Mouse (Mus musculus): ENCODE measurements at regions not wholly inside any gene's neighbourhood (a gene's known extent, or its start where the extent isn't known, plus 50 kb on each side); places are given as distances from the start of the nearest gene placed in this dataset.

GRCm38 (mm10) chr9:93991141-93991540 is 546.7 kb downstream of the 1190002N15Rik start:
- Histone ChIP-seq H3K4me2 (replicated peaks; ENCODE audit: low read depth, low read length, severe bottlenecking) (no peak overlapping the region), H3K9me3 (ENCODE audit: control insufficient read depth, low read length) (no peaks in the 10 kb centered on the region), H3K4me3 (replicated peaks; ENCODE audit: low read length) (no peak overlapping the region), H3K27ac (replicated peaks; ENCODE audit: low read depth, low read length) (no peak overlapping the region), H3K4me1 (ENCODE audit: control insufficient read depth, insufficient read depth, low read length) (0 out of 2 replicates have a peak, but pooled peaks cover 4% of the 10 kb centered on the region), H3K27me3 (ENCODE audit: control insufficient read depth, insufficient read depth, low read length) (no peaks in the 10 kb centered on the region), H3K36me3 (ENCODE audit: control insufficient read depth, insufficient read depth, low read length) (no peaks in the 10 kb centered on the region), H3K9ac (ENCODE audit: low read depth, low read length, severe bottlenecking) (no peak overlapping the region)
- TF ChIP-seq POLR2A (IDR thresholded peaks at IDR 0.05; ENCODE audit: borderline replicate concordance, extremely low read depth, insufficient read depth, insufficient read length), result no peak
- DNase-seq (ENCODE audit: low spot score) (no peak), ATAC-seq (ENCODE audit: low FRiP score, low read depth) (no peak)
- WGBS, result 27% methylated on average over 1 of the region's 1 CpGs

- DNase-seq (ENCODE audit: low spot score) (no peak), ATAC-seq (ENCODE audit: low FRiP score, low read depth) (no peak)
- no peak overlapping the region for H3K4me2 ChIP-seq (replicated peaks; ENCODE audit: low read depth, low read length, severe bottlenecking)
- no peaks in the 10 kb centered on the region for H3K9me3 ChIP-seq (ENCODE audit: control insufficient read depth, low read length)
- H3K27ac ChIP-seq (replicated peaks; ENCODE audit: low read depth, low read length), result no peak overlapping the region
- no peaks in the 10 kb centered on the region for H3K27me3 ChIP-seq (ENCODE audit: control insufficient read depth, insufficient read depth, low read length)
- 98% methylated on average over 2 of the region's 2 CpGs for WGBS
- TF ChIP-seq POLR2A (IDR thresholded peaks at IDR 0.05; ENCODE audit: borderline replicate concordance, extremely low read depth, insufficient read depth, insufficient read length), result no peak
- H3K9ac ChIP-seq (ENCODE audit: low read depth, low read length, severe bottlenecking), result no peak overlapping the region
- no peaks in the 10 kb centered on the region for H3K4me1 ChIP-seq (ENCODE audit: control insufficient read depth, insufficient read depth, low read length)
- no peaks in the 10 kb centered on the region for H3K36me3 ChIP-seq (ENCODE audit: control insufficient read depth, insufficient read depth, low read length)
- H3K4me3 ChIP-seq (replicated peaks; ENCODE audit: low read length), result no peak overlapping the region
Measured at GRCm38 (mm10) chr9:93981136-93981535, 556.7 kb downstream of the 1190002N15Rik start.

DNA sequence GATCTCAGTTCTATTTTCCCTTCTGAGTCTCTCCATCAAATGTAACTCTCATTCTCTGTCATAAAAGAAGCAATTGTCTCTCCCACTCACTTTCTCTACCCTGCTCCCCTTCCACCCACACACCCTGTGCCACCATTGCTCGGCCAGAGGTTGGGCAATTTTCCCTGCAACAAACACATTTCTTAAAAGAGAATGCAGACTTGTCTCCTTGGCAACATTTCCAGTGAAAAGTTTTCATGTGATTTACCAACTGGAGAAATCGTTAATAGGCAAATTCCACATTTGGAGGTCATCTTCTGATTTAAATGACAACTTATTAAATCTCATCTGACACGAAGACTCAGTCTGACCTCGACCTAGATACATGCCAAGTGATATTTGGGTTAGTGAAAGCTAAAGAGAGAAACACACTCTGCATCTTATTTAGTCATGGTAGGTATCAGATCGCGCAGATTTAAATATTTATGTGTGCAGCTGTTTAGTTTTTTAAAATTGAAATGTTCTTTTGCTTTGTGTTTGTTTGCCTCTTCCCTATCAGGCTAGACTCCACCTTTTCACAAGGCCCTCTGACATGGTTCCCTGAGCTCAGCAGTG is 568.1 kb downstream of the 1190002N15Rik start:
- DNase-seq (ENCODE audit: low spot score), result no peak
- no peak for ATAC-seq (ENCODE audit: low FRiP score, low read depth)
- Histone ChIP-seq H3K4me1 (ENCODE audit: control insufficient read depth, insufficient read depth, low read length) (no peaks in the 10 kb centered on the region), H3K27me3 (ENCODE audit: control insufficient read depth, insufficient read depth, low read length) (no peaks in the 10 kb centered on the region), H3K9me3 (ENCODE audit: control insufficient read depth, low read length) (no peaks in the 10 kb centered on the region), H3K4me2 (replicated peaks; ENCODE audit: low read depth, low read length, severe bottlenecking) (no peak overlapping the region), H3K36me3 (ENCODE audit: control insufficient read depth, insufficient read depth, low read length) (no peaks in the 10 kb centered on the region), H3K9ac (ENCODE audit: low read depth, low read length, severe bottlenecking) (no peak overlapping the region), H3K27ac (replicated peaks; ENCODE audit: low read depth, low read length) (no peak overlapping the region), H3K4me3 (replicated peaks; ENCODE audit: low read length) (no peak overlapping the region)
- 84% methylated on average over 6 of the region's 6 CpGs for WGBS
- no peak for TF ChIP-seq POLR2A (IDR thresholded peaks at IDR 0.05; ENCODE audit: borderline replicate concordance, extremely low read depth, insufficient read depth, insufficient read length)

DNA sequence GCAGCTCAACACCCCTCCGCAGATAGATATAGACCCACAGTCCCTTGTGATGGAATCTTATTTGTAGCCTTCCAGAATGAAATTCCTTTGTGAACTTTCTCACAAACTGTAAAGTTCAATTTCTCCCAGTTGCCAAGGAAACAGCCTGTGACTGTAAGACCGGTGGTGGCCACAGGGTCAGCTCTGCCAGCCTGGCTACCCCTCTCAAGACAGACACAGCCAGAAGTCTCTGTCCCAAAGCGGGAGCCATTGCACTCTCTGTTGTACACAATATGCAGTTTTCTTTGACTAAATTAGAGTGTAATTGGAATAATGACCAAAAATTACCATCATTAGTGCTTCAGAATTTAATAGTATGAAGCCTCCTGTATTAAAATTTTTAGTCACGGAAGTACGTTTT is 568.8 kb downstream of the 1190002N15Rik start:
- WGBS, result 84% methylated on average over 5 of the region's 5 CpGs
- H3K27me3 ChIP-seq (ENCODE audit: control insufficient read depth, insufficient read depth, low read length), result no peaks in the 10 kb centered on the region
- no peak overlapping the region for H3K9ac ChIP-seq (ENCODE audit: low read depth, low read length, severe bottlenecking)
- ATAC-seq (ENCODE audit: low FRiP score, low read depth), result no peak
- H3K4me1 ChIP-seq (ENCODE audit: control insufficient read depth, insufficient read depth, low read length), result no peaks in the 10 kb centered on the region
- no peak for TF ChIP-seq POLR2A (IDR thresholded peaks at IDR 0.05; ENCODE audit: borderline replicate concordance, extremely low read depth, insufficient read depth, insufficient read length)
- DNase-seq (ENCODE audit: low spot score), result no peak
- H3K9me3 ChIP-seq (ENCODE audit: control insufficient read depth, low read length), result no peaks in the 10 kb centered on the region
- H3K4me2 ChIP-seq (replicated peaks; ENCODE audit: low read depth, low read length, severe bottlenecking), result no peak overlapping the region
- no peaks in the 10 kb centered on the region for H3K36me3 ChIP-seq (ENCODE audit: control insufficient read depth, insufficient read depth, low read length)
- H3K27ac ChIP-seq (replicated peaks; ENCODE audit: low read depth, low read length), result no peak overlapping the region
- H3K4me3 ChIP-seq (replicated peaks; ENCODE audit: low read length), result no peak overlapping the region

- no peaks in the 10 kb centered on the region for H3K4me1 ChIP-seq (ENCODE audit: control insufficient read depth, insufficient read depth, low read length)
- TF ChIP-seq POLR2A (IDR thresholded peaks at IDR 0.05; ENCODE audit: borderline replicate concordance, extremely low read depth, insufficient read depth, insufficient read length), result no peak
- no peak overlapping the region for H3K4me3 ChIP-seq (replicated peaks; ENCODE audit: low read length)
- no peak for DNase-seq (ENCODE audit: low spot score)
- no peak for ATAC-seq (ENCODE audit: low FRiP score, low read depth)
- H3K4me2 ChIP-seq (replicated peaks; ENCODE audit: low read depth, low read length, severe bottlenecking), result no peak overlapping the region
- H3K9ac ChIP-seq (ENCODE audit: low read depth, low read length, severe bottlenecking), result no peak overlapping the region
- H3K27ac ChIP-seq (replicated peaks; ENCODE audit: low read depth, low read length), result no peak overlapping the region
- no peaks in the 10 kb centered on the region for H3K27me3 ChIP-seq (ENCODE audit: control insufficient read depth, insufficient read depth, low read length)
- no peaks in the 10 kb centered on the region for H3K9me3 ChIP-seq (ENCODE audit: control insufficient read depth, low read length)
- no peaks in the 10 kb centered on the region for H3K36me3 ChIP-seq (ENCODE audit: control insufficient read depth, insufficient read depth, low read length)
Measured at GRCm38 (mm10) chr9:93955235-93956040, 582.4 kb downstream of the 1190002N15Rik start.

Data from limb, embryonic 14.5 days (tissue).